Mouse (Mus musculus) heart, postnatal 0 days (tissue): ENCODE data around the gene Pip5kl1. TPM values are rescaled to one million over a fixed set of nuclear protein-coding genes. Genes with fewer than 3 reads are reported as not detected.

ENCODE experiments used
- ATAC-seq: fragments of 200-750 bp; cut with Nextera tagmentation; 2 replicates; pipeline ENCODE4 v1.8.0; 2017; ENCODE audit warnings: low read depth, moderate number of reproducible peaks, moderate library complexity; ENCODE audit not compliant: insufficient read depth
- DNase-seq: peaks from one replicate; pipeline ENCODE4 v3.0.0-alpha.2; 2016; ENCODE audit warnings: low spot score
- H3K27ac ChIP-seq: fragments of 300-500 bp; sonication (generic); 2 replicates; pipeline ENCODE4 v1.5.1; 2014; ENCODE audit warnings: low read depth, mild to moderate bottlenecking
- H3K27me3 ChIP-seq: fragments of 300-500 bp; sonication (generic); 2 replicates; pipeline ENCODE4 v1.6.1; 2014; ENCODE audit warnings: low read length, mixed read lengths; ENCODE audit not compliant: control insufficient read depth, insufficient read depth
- H3K36me3 ChIP-seq: fragments of 300-500 bp; sonication (generic); replicated peaks from 2 replicates; pipeline ENCODE4 v1.6.1; 2014; ENCODE audit warnings: low read length, mixed read lengths; ENCODE audit not compliant: control insufficient read depth, insufficient read depth
- H3K4me1 ChIP-seq: fragments of 300-500 bp; sonication (generic); 2 replicates; pipeline ENCODE4 v1.6.1; 2014; ENCODE audit warnings: antibody characterized with exemption; ENCODE audit not compliant: control insufficient read depth, insufficient read depth
- H3K4me2 ChIP-seq: fragments of 300-500 bp; sonication (generic); 2 replicates; pipeline ENCODE4 v1.6.1; 2014; ENCODE audit warnings: low read depth, mild to moderate bottlenecking, low read length, moderate library complexity
- H3K4me3 ChIP-seq: fragments of 300-500 bp; sonication (generic); 2 replicates; pipeline ENCODE4 v1.5.1; 2014; ENCODE audit warnings: low read depth, low read length
- H3K9ac ChIP-seq: fragments of 300-500 bp; sonication (generic); replicated peaks from 2 replicates; pipeline ENCODE4 v1.6.1; 2014; ENCODE audit warnings: low read depth, low read length, mixed read lengths
- H3K9me3 ChIP-seq: fragments of 300-500 bp; sonication (generic); replicated peaks from 2 replicates; pipeline ENCODE4 v1.6.1; 2016; ENCODE audit warnings: low read length; ENCODE audit not compliant: control insufficient read depth
- CTCF ChIP-seq: IDR thresholded peaks from 2 replicates; pipeline ENCODE4 v1.5.1; 2016; ENCODE audit warnings: antibody characterized with exemption, control low read depth, low read depth
- EP300 ChIP-seq: IDR thresholded peaks from 2 replicates; pipeline ENCODE4 v1.6.1; 2016; ENCODE audit warnings: antibody characterized with exemption, low read depth
- WGBS: fragments of 180-500 bp; shearing (Covaris S2); extraction: QIAGEN DNeasy Blood & Tissue Kit; methylation state at CpG from one replicate; pipeline ENCODE4 v1.1.7; 2014; 5-methylcytosine and 5-hydroxymethylcytosine counted together
- polyA plus RNA-seq: library from polyadenylated mRNA; unstranded; fragments of >200 nt; fragmentation: Nextera tagmentation; extraction: Ambion mirVana; gene quantifications from 2 replicates; pipeline ENCODE4 v1.2.1, GENCODE M21; 2015
- total RNA-seq: library from RNA; depleted of rRNA; stranded (reverse); fragments of >200 nt; gene quantifications from 2 replicates; pipeline ENCODE4 v1.2.3, GENCODE M21; 2014; ENCODE audit warnings: low replicate concordance

Gene Pip5kl1
- total and polyA plus RNA-seq, 2 experiments from 2014 or later = not detected

DNA sequence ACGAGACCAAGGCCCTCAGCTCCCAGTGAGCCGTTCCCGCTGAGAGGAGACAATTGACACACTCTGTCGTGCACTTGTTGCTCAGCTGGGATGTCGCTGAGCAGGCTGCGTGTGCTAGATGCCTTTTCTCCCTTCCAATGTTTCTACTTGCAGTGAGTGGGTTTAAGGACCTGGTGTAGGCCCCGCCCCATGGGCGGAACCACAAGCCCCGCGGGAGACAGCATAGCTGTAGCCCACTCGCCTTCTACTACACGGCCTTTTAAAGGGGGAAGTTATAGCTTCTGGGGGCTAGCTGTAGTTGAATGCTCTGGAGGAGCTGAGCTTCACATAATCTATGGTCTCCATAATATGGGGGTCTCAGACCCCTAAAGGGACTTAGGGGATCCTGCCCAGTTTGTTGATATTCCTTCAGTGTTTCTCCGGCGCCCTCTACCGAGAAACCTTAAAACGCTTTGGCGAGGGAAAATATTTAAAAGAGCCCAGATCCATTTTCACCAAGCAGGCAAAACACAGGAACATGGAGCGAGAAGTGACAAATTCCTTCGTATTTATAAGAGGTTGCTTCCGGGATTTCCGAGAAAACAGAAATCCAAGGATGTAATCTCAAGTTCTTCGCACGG is 36.1 kb downstream of the Pip5kl1 start:
- Histone ChIP-seq H3K36me3 (peaks cover 26% of the 10 kb centered on the region), H3K9ac (peak overlapping the region; percentile 23), H3K27ac (peak overlapping the region; percentile 61), H3K4me1 (peaks cover 25% of the 10 kb centered on the region), H3K9me3 (no peaks in the 10 kb centered on the region), H3K4me2 (peak overlapping the region; percentile 91), H3K27me3 (no peaks in the 10 kb centered on the region), H3K4me3 (peak overlapping the region; percentile 45)
- TF ChIP-seq EP300 (no peak), CTCF (peak; percentile 48)
- 9% methylated on average over 23 of the region's 23 CpGs for WGBS
- ATAC-seq (no peak), DNase-seq (no peak)

DNA sequence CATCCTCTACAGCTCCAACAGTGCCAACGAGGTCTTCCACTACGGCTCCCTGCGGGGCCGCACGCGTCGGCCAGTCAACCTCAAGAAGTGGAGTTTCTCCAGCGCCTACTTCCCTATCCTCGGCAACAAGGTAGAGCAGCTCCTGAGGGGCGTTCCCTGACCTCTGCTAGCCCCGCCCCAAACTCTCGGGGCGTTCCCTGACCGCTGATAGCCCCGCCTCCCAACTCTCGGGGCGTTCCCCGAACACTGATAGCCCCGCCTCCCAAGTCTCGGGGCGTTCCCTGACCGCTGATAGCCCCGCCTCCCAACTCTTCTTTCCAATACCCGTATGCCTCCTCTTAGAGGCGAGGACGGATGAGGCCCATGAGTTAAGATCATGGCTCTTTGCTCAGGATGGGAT is 37.7 kb downstream of the Pip5kl1 start:
- DNase-seq = no peak
- peaks cover 23% of the 10 kb centered on the region for H3K4me1 ChIP-seq
- TF ChIP-seq EP300 (no peak), CTCF (no peak)
- no peak overlapping the region for H3K4me2 ChIP-seq
- H3K9ac ChIP-seq = no peak overlapping the region
- WGBS = 79% methylated on average over 26 of the region's 26 CpGs
- H3K9me3 ChIP-seq = no peaks in the 10 kb centered on the region
- no peaks in the 10 kb centered on the region for H3K27me3 ChIP-seq
- no peak for ATAC-seq
- H3K27ac ChIP-seq = no peak overlapping the region
- peaks cover 32% of the 10 kb centered on the region for H3K36me3 ChIP-seq
- no peak overlapping the region for H3K4me3 ChIP-seq

DNA sequence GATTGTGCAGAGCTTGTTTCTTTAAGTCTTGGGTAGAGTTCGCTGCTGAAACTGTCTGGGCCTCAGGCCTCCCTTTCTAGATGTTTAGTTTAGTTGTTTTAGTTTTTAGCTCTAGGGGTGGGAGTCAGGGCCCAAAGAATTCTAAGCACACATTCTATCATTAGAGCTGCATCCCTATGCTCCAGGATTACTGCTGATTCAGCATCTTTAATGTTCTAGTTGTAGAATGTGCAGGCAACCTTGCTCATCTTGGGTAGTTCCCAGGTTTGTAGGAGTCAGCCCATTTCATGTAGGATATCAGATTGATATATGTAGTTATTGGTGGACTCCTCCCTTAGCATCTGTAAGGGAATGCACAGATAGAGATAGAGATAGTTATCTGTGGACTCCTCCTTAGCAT is 42.5 kb downstream of the Pip5kl1 start:
- H3K4me1 ChIP-seq = peaks cover 25% of the 10 kb centered on the region
- 100% methylated on average over 1 of the region's 1 CpGs for WGBS
- no peak overlapping the region for H3K4me2 ChIP-seq
- no peak overlapping the region for H3K4me3 ChIP-seq
- ATAC-seq = no peak
- no peak overlapping the region for H3K9ac ChIP-seq
- TF ChIP-seq CTCF = no peak
- TF ChIP-seq EP300 = no peak
- H3K27me3 ChIP-seq = no peaks in the 10 kb centered on the region
- no peak overlapping the region for H3K27ac ChIP-seq
- no peaks in the 10 kb centered on the region for H3K9me3 ChIP-seq
- DNase-seq = no peak
- H3K36me3 ChIP-seq = peaks cover 52% of the 10 kb centered on the region

DNA sequence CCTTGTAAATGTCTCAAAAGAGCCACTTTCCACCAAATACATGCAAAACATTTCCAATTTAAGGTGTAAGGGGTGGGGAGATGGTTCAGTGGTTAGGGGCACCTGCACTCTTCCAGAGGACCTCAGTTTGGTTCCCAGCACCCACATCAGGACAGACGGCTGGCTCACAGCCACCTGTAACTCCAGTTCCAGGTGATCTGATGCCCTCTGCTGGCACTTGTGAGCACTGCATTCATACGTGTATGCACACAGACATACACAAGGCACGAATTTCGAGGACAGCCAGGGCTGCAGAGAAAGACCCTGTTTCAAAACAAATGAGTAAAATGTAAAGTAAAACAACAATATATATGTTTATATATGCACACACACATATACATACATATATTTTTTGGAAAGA is 43.0 kb downstream of the Pip5kl1 start:
- Histone ChIP-seq H3K4me2 (no peak overlapping the region), H3K9ac (no peak overlapping the region), H3K36me3 (peaks cover 52% of the 10 kb centered on the region), H3K4me1 (peaks cover 28% of the 10 kb centered on the region), H3K27me3 (no peaks in the 10 kb centered on the region), H3K9me3 (no peaks in the 10 kb centered on the region), H3K27ac (no peak overlapping the region), H3K4me3 (no peak overlapping the region)
- TF ChIP-seq CTCF (peak; percentile 36), EP300 (no peak)
- ATAC-seq = no peak
- no peak for DNase-seq
- WGBS = 95% methylated on average over 4 of the region's 4 CpGs

DNA sequence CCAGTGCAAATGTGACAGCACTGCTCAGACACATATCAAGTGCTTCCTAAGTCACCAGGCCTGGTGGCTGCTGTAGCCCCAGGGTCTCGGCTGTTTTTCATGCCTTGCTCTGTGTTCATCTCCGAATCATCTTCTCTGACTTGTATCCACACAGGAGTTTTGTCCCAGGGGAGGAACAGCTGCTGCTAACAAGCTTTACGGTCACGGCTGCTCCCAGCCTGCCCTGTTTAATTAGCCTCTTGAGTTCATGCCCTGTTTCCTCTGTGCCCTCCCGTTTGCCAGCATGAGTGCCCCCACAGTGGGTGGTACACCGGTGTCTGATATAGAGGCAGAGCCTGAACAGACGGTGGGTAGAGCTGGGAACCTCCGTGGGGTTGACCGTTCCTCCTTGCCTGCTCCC is 43.5 kb downstream of the Pip5kl1 start:
- WGBS = 82% methylated on average over 9 of the region's 9 CpGs
- peaks cover 32% of the 10 kb centered on the region for H3K4me1 ChIP-seq
- H3K9ac ChIP-seq = no peak overlapping the region
- H3K4me3 ChIP-seq = no peak overlapping the region
- H3K36me3 ChIP-seq = peaks cover 51% of the 10 kb centered on the region
- H3K9me3 ChIP-seq = no peaks in the 10 kb centered on the region
- no peak for DNase-seq
- no peaks in the 10 kb centered on the region for H3K27me3 ChIP-seq
- no peak for TF ChIP-seq EP300
- TF ChIP-seq CTCF = no peak
- H3K4me2 ChIP-seq = no peak overlapping the region
- no peak overlapping the region for H3K27ac ChIP-seq
- no peak for ATAC-seq
